Mouse (Mus musculus) myocyte (in vitro differentiated cells): ENCODE measurements around the gene Krt82. TPM values are rescaled to one million over a fixed set of nuclear protein-coding genes. Genes with fewer than 3 reads are reported as not detected.

ENCODE experiments used
- H3K27me3 ChIP-seq: one replicate; pipeline ENCODE4 v1.6.1; 2011; ENCODE audit not compliant: control insufficient read depth, insufficient read depth, insufficient read length
- H3K36me3 ChIP-seq: one replicate; pipeline ENCODE4 v1.6.1; 2011; ENCODE audit not compliant: control insufficient read depth, insufficient read depth
- H3K4me2 ChIP-seq: one replicate; pipeline ENCODE4 v1.6.1; 2011; ENCODE audit warnings: low read depth, control low read depth
- H3K4me3 ChIP-seq: one replicate; pipeline ENCODE4 v1.5.1; 2011; ENCODE audit warnings: mild to moderate bottlenecking, control low read depth, moderate library complexity
- H3K79me2 ChIP-seq: one replicate; pipeline ENCODE4 v1.6.1; 2011; ENCODE audit not compliant: control insufficient read depth, insufficient read depth
- H3ac ChIP-seq: one replicate; pipeline ENCODE4 v1.6.1; 2011; ENCODE audit not compliant: control insufficient read depth, insufficient read length
- CEBPB ChIP-seq: IDR thresholded peaks from 2 replicates; pipeline ENCODE4 v1.6.1; 2011; ENCODE audit warnings: mild to moderate bottlenecking, moderate library complexity; ENCODE audit not compliant: poor library complexity, insufficient read depth, severe bottlenecking
- E2F4 ChIP-seq: IDR thresholded peaks from one replicate; pipeline ENCODE4 v1.6.1; 2011; ENCODE audit warnings: mild to moderate bottlenecking, control low read depth, moderate library complexity; ENCODE audit not compliant: insufficient read depth
- MAX ChIP-seq: IDR thresholded peaks from one replicate; pipeline ENCODE4 v1.6.1; 2011; ENCODE audit warnings: low read depth, mild to moderate bottlenecking, control low read depth
- MYOD1 ChIP-seq, 3 experiments: IDR thresholded peaks; one replicate each; pipeline ENCODE4 v1.6.1; 2011; ENCODE audit warnings: control low read depth in 2 of 3, low read depth in 2 of 3, mild to moderate bottlenecking in 2 of 3, moderate library complexity in 1 of 3; ENCODE audit not compliant: insufficient read length in 2 of 3, control insufficient read depth in 1 of 3
- MYOG ChIP-seq, 3 experiments: IDR thresholded peaks; one replicate each; pipeline ENCODE4 v1.6.1; 2011; ENCODE audit warnings: control low read depth in 2 of 3, low read depth in 2 of 3, mild to moderate bottlenecking in 2 of 3; ENCODE audit not compliant: insufficient read length in 2 of 3, control insufficient read depth in 1 of 3, insufficient read depth in 1 of 3
- POLR2A ChIP-seq: IDR thresholded peaks from one replicate; pipeline ENCODE4 v1.6.1; 2011; ENCODE audit warnings: low read depth, mild to moderate bottlenecking, control low read depth, moderate library complexity; ENCODE audit not compliant: insufficient read length
- POLR2AphosphoS2 ChIP-seq: IDR thresholded peaks from one replicate; pipeline ENCODE4 v1.6.1; 2011; ENCODE audit warnings: low read depth, control low read depth; ENCODE audit not compliant: insufficient read length
- REST ChIP-seq: IDR thresholded peaks from one replicate; pipeline ENCODE4 v1.6.1; 2011; ENCODE audit warnings: mild to moderate bottlenecking, control low read depth, moderate library complexity; ENCODE audit not compliant: insufficient read depth, insufficient read length
- SRF ChIP-seq: IDR thresholded peaks from one replicate; pipeline ENCODE4 v1.6.1; 2011; ENCODE audit warnings: low read depth; ENCODE audit not compliant: control insufficient read depth, insufficient read length
- TCF12 ChIP-seq: IDR thresholded peaks from one replicate; pipeline ENCODE4 v1.6.1; 2011; ENCODE audit warnings: mild to moderate bottlenecking, control low read depth; ENCODE audit not compliant: poor library complexity, insufficient read depth, severe bottlenecking
- TCF3 ChIP-seq: IDR thresholded peaks from one replicate; pipeline ENCODE4 v1.6.1; 2011; ENCODE audit warnings: low read depth, control low read depth; ENCODE audit not compliant: insufficient read length
- USF1 ChIP-seq: IDR thresholded peaks from one replicate; pipeline ENCODE4 v1.6.1; 2011; ENCODE audit warnings: low read depth, mild to moderate bottlenecking, control low read depth, moderate library complexity
- polyA plus RNA-seq: library from polyadenylated mRNA; unstranded; fragments of >200 nt; fragmentation: generic; extraction: Trizol; gene quantifications from one replicate; pipeline ENCODE4 v1.2.1, GENCODE M21; 2012; ENCODE audit warnings: missing spikeins

The Krt82 gene
- polyA plus RNA-seq, 1 experiment: not detected

DNA sequence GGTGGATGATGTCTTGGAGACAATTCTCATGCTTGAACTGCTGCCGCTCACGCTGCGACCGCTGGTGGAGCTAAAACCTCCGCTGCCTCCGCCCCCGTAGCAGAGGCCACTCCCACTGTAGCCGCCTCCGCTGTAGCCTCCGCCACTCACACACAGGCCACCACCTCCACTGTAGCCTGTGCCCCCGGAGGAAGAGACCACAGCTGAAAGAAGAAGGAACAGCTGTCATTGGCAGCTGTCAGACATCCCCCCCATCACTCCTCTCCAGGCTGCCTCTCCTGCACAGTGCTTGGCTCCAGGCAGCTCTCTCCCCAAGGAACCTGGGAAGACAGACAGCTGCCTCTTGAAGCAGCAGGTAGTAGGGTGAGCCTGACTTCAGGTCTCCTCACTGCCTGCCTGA, 2.7 kb upstream of the Krt82 start:
- Histone ChIP-seq H3K4me2 (no peak overlapping the region), H3K4me3 (no peak overlapping the region), H3K36me3 (no peaks in the 10 kb centered on the region), H3K27me3 (peaks cover 62% of the 10 kb centered on the region), H3ac (no peak overlapping the region), H3K79me2 (no peaks in the 10 kb centered on the region)
- no peak for TF ChIP-seq CEBPB
- TF ChIP-seq MYOD1 (IDR thresholded peaks at IDR 0.05; ENCODE audit: control insufficient read depth in 1 of 3, insufficient read length in 2 of 3, low read depth in 2 of 3): peak in 2 of 3 experiments; percentile 74 to 82
- TF ChIP-seq TCF3: peak; percentile 48
- TF ChIP-seq MYOG (IDR thresholded peaks at IDR 0.05; ENCODE audit: control insufficient read depth in 1 of 3, insufficient read depth in 1 of 3, insufficient read length in 2 of 3, low read depth in 2 of 3): peak in 2 of 3 experiments; percentile 61 to 67

- Histone ChIP-seq H3K4me3 (no peak overlapping the region), H3K79me2 (no peaks in the 10 kb centered on the region), H3K4me2 (no peak overlapping the region), H3K36me3 (no peaks in the 10 kb centered on the region), H3ac (no peak overlapping the region), H3K27me3 (peaks cover 65% of the 10 kb centered on the region)
- TF ChIP-seq REST (no peak), MAX (no peak), TCF12 (no peak), TCF3 (no peak), POLR2A (no peak), POLR2AphosphoS2 (no peak), CEBPB (no peak), USF1 (no peak)
Measured at GRCm38 (mm10) chr15:101552188-101552587, 1.7 kb upstream of the Krt82 start.

DNA sequence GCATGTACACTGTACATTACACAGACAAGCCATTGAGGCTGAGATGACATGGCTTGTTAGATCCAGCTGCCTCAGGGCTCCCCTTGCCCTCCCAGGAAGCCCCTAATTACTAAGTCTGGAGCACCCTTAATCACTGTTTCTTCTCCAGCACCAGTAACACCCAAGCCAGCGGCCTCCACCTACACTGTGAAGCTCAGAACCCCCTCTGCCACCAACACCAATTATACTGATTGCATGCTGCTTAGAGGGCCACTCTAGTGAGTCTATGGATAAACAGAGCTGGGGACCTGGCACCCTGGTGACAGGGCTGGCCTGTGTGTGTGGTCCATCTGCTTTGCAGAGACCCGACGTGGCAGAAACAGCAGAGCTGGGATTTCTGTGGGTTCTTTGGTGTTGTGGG, 6.0 kb downstream of the Krt82 start:
- no peak for TF ChIP-seq POLR2AphosphoS2
- no peak for TF ChIP-seq TCF3
- TF ChIP-seq TCF12: no peak
- no peak for TF ChIP-seq USF1
- TF ChIP-seq CEBPB: no peak
- no peak for TF ChIP-seq POLR2A
- TF ChIP-seq MYOD1 (IDR thresholded peaks at IDR 0.05; ENCODE audit: control insufficient read depth in 1 of 3, insufficient read length in 2 of 3, low read depth in 2 of 3): no peak
- no peak for TF ChIP-seq E2F4
- TF ChIP-seq SRF: no peak
- no peak for TF ChIP-seq MYOG (IDR thresholded peaks at IDR 0.05; ENCODE audit: control insufficient read depth in 1 of 3, insufficient read depth in 1 of 3, insufficient read length in 2 of 3, low read depth in 2 of 3)
- no peak for TF ChIP-seq REST
- no peak overlapping the region for H3K4me3 ChIP-seq
- no peaks in the 10 kb centered on the region for H3K79me2 ChIP-seq
- H3K27me3 ChIP-seq: peaks cover 39% of the 10 kb centered on the region
- no peaks in the 10 kb centered on the region for H3K36me3 ChIP-seq
- no peak overlapping the region for H3K4me2 ChIP-seq
- no peak overlapping the region for H3ac ChIP-seq

DNA sequence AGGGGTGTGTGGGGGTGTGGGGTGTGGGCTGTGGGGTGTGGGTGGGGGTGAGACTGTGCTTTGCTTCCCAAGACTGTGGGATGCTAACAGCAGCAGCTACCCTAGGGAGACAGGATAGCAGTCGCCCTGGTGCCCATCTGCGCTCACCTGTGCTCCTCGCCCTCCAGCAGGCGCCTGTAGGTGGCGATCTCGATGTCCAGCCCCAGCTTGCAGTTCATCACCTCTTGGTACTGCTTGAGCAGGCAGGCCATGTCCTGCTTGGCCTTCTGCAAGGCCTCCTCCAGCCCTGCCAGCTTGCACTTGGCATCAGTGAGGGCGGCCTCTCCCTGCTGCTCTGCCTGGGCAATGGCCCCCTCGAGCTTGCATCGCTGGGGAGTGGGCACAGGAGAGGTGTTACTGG, 7.9 kb downstream of the Krt82 start:
- Histone ChIP-seq H3ac (no peak overlapping the region), H3K79me2 (no peaks in the 10 kb centered on the region), H3K27me3 (peaks cover 26% of the 10 kb centered on the region), H3K4me2 (no peak overlapping the region), H3K4me3 (no peak overlapping the region), H3K36me3 (no peaks in the 10 kb centered on the region)
- TF ChIP-seq TCF3 (no peak), CEBPB (no peak)

- H3K27me3 ChIP-seq: peaks cover 36% of the 10 kb centered on the region
- H3K36me3 ChIP-seq: no peaks in the 10 kb centered on the region
- no peak overlapping the region for H3K4me2 ChIP-seq
- no peak overlapping the region for H3ac ChIP-seq
- no peak for TF ChIP-seq REST
- TF ChIP-seq POLR2AphosphoS2: no peak
- TF ChIP-seq SRF: no peak
- no peak for TF ChIP-seq TCF12
- TF ChIP-seq CEBPB: no peak
- no peak overlapping the region for H3K4me3 ChIP-seq
- H3K79me2 ChIP-seq: no peaks in the 10 kb centered on the region
Measured at GRCm38 (mm10) chr15:101538580-101538900, 11.9 kb downstream of the Krt82 start.
